Comparison of ENCODE assay signal across 9 mouse cellular contexts in genomic region chr13:117062628-117063315, GRCm38 (mm10). TPM values are rescaled to one million over a fixed set of nuclear protein-coding genes. Genes with fewer than 3 reads are reported as not detected.
DNase-seq lines count a peak whose midpoint lies in the region; TF ChIP-seq lines count a peak whose summit lies in the region.
"Had no signal": no experiment of that assay in that cellular context is flagged by ENCODE, and none has a peak within 500 bp of the region (broad histone marks: within the 10 kb centered on the region; RNA-seq: fewer than 3 reads in every experiment).

No protein-coding gene starts in this region.

- DNase-seq in heart, postnatal 36 days, result peak; percentile 2 to 11
- no peak for DNase-seq in heart, postnatal 14 days
- peak; percentile 20 for DNase-seq in embryo, embryonic 10.5 days (ENCODE audit: low spot score)
- DNase-seq in lung, postnatal 14 days, result peak; percentile 20
- DNase-seq in frontal cortex, postnatal 14 days (ENCODE audit: low spot score in 2 of 2), result no peak
- DNase-seq in urinary bladder, postnatal 4 days (ENCODE audit: low spot score in 2 of 2), result no peak
- DNase-seq in thymus, postnatal 4 days, result no peak

- H3K4me3 ChIP-seq in embryonic fibroblast, embryonic 13.5 days (ENCODE audit: insufficient read depth, low read length), result no peak overlapping the region
- H3K4me3 ChIP-seq: hindbrain, embryonic 15.5 days had no signal

- H3K27ac ChIP-seq in embryonic fibroblast, embryonic 13.5 days (ENCODE audit: insufficient read depth, low read length), result peak overlapping the region; percentile 45
- H3K27ac ChIP-seq: hindbrain, embryonic 15.5 days had no signal

- H3K4me1 ChIP-seq in embryonic fibroblast, embryonic 13.5 days (ENCODE audit: control insufficient read depth, insufficient read depth, low read length), result no peaks in the 10 kb centered on the region
- H3K4me1 ChIP-seq: hindbrain, embryonic 15.5 days had no signal

- intact Hi-C loops in heart, postnatal 36 days (cut with DNase I), result no loop called here
- intact Hi-C loops in heart, postnatal 14 days (cut with DNase I), result no loop called here

- no peak for TF ChIP-seq POLR2A in embryonic fibroblast, embryonic 13.5 days (IDR thresholded peaks at IDR 0.05; ENCODE audit: low read depth, low read length)

- no peak for TF ChIP-seq CTCF in embryonic fibroblast, embryonic 13.5 days (IDR thresholded peaks at IDR 0.05; ENCODE audit: borderline replicate concordance, insufficient read depth, low read length)

RNA-seq across cellular contexts. Expression of gene Parp8, which starts 37.4 kb away (rescaled TPM):
- 10 to 100 TPM in 1 of 2 experiments, 1 to 10 TPM in 1; 8.4 to 11.8 TPM for total RNA-seq in heart, postnatal 36 days (2021)
- total RNA-seq in heart, postnatal 14 days (2021), result 10 to 100 TPM in 1 of 2 experiments, 1 to 10 TPM in 1; 9.9 to 12.0 TPM
- 44.3 and 54.2 TPM in 2 replicates for polyA plus RNA-seq in embryonic fibroblast, embryonic 13.5 days (2011; ENCODE audit: insufficient read length, low read depth, missing spikeins)

Comparison
In these comparisons a context has a peak if more than half of its experiments do, and no peak if none do; other contexts are left out.
1. DNase-seq: peak in heart, postnatal 36 days (2 of 2), embryo, embryonic 10.5 days (single experiment) and lung, postnatal 14 days (single experiment); none in heart, postnatal 14 days (0 of 2), frontal cortex, postnatal 14 days (0 of 2), urinary bladder, postnatal 4 days (0 of 2) and thymus, postnatal 4 days (single experiment).